Mouse (Mus musculus): ENCODE measurements around the gene Adpgk.

Gene Adpgk

GRCm38 (mm10) chr9:59290957-59291687 lies at the start of gene Adpgk:
Gene Adpgk (plus strand): TSS chr9:59291558.
- peak; percentile 98 for DNase-seq

GRCm38 (mm10) chr9:59245181-59245580 lies 46.2 kb upstream of the Adpgk start:
- no peak for DNase-seq

- DNase-seq, result no peak
These were observed 44.8 kb upstream of the Adpgk start for GRCm38 (mm10) chr9:59246456-59247029.

- DNase-seq, result no peak
These were observed 42.0 kb upstream of the Adpgk start for GRCm38 (mm10) chr9:59249359-59249758.

- no peak for DNase-seq
These were observed 41.1 kb upstream of the Adpgk start for GRCm38 (mm10) chr9:59250272-59250671.

- peak; percentile 22 for DNase-seq
These were observed 36.5 kb upstream of the Adpgk start for GRCm38 (mm10) chr9:59254716-59255421.

- DNase-seq, result no peak
These were observed 31.4 kb upstream of the Adpgk start for GRCm38 (mm10) chr9:59259806-59260454.

- DNase-seq, result no peak
These were observed 25.0 kb upstream of the Adpgk start for GRCm38 (mm10) chr9:59266332-59266731.

GRCm38 (mm10) chr9:59269728-59270127 lies 21.6 kb upstream of the Adpgk start:
- DNase-seq, result peak; percentile 78

GRCm38 (mm10) chr9:59271081-59271480 lies 20.3 kb upstream of the Adpgk start:
- DNase-seq, result no peak

- DNase-seq, result no peak
These were observed 19.6 kb upstream of the Adpgk start for GRCm38 (mm10) chr9:59271711-59272110.

GRCm38 (mm10) chr9:59273199-59273598 lies 18.2 kb upstream of the Adpgk start:
- DNase-seq, result no peak

- DNase-seq, result no peak
These were observed 16.4 kb upstream of the Adpgk start for GRCm38 (mm10) chr9:59274846-59275455.

- no peak for DNase-seq
These were observed 13.2 kb upstream of the Adpgk start for GRCm38 (mm10) chr9:59278199-59278598.

GRCm38 (mm10) chr9:59278694-59279093 lies 12.7 kb upstream of the Adpgk start:
- no peak for DNase-seq

- DNase-seq, result no peak
These were observed 10.5 kb upstream of the Adpgk start for GRCm38 (mm10) chr9:59280888-59281287.

GRCm38 (mm10) chr9:59281871-59282682 lies 9.3 kb upstream of the Adpgk start:
- peak; percentile 86 for DNase-seq

- no peak for DNase-seq
These were observed 8.7 kb upstream of the Adpgk start for GRCm38 (mm10) chr9:59282683-59282986.

- DNase-seq, result no peak
These were observed 5.7 kb upstream of the Adpgk start for GRCm38 (mm10) chr9:59285614-59286013.

GRCm38 (mm10) chr9:59288058-59288457 lies 3.3 kb upstream of the Adpgk start:
- no peak for DNase-seq

GRCm38 (mm10) chr9:59288685-59289410 lies 2.5 kb upstream of the Adpgk start:
- no peak for DNase-seq

Data from right cerebral cortex, postnatal 14 days (tissue).